Mouse (Mus musculus): ENCODE measurements around the gene Lta.

DNA sequence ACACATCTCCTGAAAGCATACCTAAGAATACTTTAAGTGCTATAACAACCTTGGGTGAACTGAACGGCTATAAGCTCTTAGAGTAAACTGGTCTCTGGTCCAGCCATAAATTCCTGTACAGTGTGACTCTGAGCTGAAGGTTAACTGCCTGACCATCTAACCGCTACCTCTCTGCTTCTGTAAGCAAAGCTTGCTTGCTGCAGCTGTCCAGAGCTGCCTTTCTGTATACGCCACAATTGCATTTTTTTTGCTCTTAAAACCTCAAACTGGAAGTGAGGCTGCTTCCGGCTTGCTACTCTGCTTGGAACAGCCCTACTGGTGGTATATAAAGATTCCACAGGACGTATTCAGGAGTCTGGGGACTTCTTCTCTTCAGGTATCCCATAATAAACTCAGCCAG lies 27.5 kb upstream of the Lta start:
- TF ChIP-seq CTCF (IDR thresholded peaks at IDR 0.05; ENCODE audit: low read depth, low read length) (no peak), POLR2A (IDR thresholded peaks at IDR 0.05; ENCODE audit: extremely low read depth, insufficient read depth, low read length) (no peak)

Data from liver, adult 2 months (tissue).